Mouse (Mus musculus): Measurements from ENCODE around the gene Cluap1.

DNA sequence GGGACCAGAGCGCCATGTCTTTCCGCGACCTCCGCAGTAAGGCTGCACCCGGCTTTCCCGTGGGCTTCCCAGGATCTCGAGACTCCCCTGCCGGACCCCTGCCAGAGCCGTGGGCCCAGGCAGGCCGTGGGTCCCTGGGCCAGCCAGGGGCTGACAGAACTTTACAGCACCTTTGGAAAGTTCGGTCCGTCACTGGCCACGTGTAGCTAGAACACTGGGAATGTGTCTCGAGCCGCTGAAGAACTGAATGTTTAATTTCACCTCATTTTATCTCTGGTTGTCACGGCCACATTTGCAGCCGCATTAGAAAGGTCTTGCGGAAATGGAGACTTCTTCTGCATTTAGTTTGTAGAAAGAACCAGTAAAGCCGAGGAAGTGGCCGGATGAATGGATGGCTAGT is 517 bp downstream of the Cluap1 start:
- TF ChIP-seq CTCF (IDR thresholded peaks at IDR 0.05; ENCODE audit: low read depth) (no peak), EP300 (optimal IDR thresholded peaks at IDR 0.05) (no peak)

All from stomach, postnatal 0 days (tissue).